Mouse (Mus musculus) thymus, adult 18-20 months (tissue): ENCODE measurements around the gene Golph3.

ENCODE experiments used
- DNase-seq, 2 experiments: peaks; one replicate each; pipeline ENCODE4 v3.0.0; 2022; ENCODE audit warnings: mixed read lengths in 2 of 2

Gene Golph3

DNA sequence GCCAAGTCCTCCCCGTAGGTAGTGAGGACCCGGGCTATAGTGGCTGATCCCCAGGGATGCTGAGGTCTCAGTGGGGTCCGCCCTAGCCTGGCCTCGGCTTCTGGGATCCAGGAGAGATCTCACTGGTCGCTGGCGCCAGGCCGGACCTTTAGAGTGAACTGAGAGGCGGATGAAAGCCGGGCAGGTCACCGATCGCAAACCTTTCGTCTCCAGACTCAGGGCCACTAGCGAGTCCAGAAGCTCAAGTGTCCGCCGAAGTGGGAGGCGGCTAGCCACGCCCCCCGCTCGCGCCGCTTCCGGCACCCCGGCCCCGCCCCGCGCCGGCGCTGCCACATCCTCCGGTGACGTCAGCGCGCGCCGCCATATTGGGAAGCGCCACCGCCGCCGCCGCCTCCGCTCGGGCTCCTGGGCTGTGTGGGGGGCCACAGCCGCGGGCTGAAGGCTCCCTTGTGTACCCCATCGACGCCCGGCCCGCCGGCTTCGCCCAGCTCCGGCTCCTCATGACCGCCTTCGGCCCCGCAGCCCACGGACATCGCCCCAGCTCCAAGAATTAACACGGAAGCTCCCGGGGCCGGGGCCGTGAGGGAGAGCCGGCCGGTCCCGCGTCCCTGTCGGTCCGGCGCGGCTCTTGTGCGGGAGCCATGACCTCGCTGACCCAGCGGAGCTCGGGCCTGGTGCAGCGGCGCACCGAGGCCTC, at the start of gene Golph3:
Gene Golph3, plus strand, starts transcription at position 360 of the 697 bp plus-strand sequence.
- peak; percentile 85 to 86 for DNase-seq

DNA sequence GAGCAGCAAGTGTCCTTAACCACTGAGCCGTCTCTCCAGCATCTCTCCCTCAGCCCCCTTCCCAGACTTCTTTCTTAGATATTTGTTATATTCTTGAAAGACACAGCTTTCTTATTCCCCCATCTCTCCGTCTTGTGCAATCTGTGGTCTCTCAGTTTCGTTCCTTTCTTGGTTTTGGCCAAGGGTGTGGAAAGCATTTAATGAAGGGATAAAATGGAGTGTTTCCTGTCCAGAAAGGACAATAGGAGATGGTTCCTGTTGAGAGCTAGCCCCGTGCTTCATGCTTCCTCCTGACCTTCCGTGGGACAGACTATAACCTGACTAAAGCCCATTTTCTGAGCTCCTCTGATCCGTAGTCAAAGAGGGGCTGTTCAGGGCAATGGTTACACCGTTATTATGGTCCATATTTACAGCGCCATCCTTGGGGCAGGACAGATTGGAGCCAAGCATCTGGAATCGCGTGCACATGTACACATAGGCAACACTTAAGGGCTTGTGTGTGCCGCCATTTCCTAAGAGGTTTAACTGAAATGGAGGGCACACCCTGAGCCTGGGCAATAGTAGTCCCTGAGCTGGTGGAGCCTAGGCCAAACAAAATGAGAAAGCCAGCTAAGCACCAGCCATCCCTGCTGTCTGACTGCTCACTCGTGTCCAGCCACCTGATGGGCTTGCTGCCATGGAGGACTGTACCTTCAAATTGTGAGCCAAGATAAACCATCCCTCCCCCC, 47.8 kb upstream of the Golph3 start:
- DNase-seq: no peak

DNA sequence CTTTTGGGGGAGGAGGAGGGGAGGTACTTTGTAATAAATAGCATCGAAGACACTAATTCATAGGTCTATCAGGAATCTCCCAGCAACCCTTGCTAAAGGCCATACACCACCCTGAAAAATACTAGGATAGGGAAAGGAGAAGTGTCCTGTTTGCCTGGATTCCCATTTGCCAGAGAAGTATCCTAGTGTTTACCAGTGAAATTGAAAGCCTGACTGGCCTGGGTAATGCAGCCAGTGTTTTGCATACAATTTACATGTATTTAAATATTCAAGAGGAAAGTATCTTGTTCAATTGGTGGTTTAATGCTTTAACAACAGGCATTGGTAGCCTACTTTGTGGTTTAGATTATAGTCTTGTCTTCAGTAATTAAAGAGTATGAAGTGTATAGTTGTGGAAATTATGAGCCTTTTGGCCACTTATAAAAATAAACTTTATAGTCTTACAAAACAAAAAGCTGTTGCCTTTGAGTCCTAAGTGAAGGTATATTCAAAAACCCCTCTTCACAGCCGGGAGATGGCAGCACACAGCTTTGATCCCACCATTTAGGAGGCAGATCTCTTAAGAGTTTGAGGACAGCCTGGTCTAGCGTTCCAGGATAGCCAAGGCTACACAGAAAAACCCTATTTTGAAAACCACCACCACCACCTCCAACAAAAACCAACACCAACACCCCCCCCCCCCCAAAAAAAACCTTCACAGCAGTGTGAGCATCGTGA, 47.0 kb upstream of the Golph3 start:
- no peak for DNase-seq

DNA sequence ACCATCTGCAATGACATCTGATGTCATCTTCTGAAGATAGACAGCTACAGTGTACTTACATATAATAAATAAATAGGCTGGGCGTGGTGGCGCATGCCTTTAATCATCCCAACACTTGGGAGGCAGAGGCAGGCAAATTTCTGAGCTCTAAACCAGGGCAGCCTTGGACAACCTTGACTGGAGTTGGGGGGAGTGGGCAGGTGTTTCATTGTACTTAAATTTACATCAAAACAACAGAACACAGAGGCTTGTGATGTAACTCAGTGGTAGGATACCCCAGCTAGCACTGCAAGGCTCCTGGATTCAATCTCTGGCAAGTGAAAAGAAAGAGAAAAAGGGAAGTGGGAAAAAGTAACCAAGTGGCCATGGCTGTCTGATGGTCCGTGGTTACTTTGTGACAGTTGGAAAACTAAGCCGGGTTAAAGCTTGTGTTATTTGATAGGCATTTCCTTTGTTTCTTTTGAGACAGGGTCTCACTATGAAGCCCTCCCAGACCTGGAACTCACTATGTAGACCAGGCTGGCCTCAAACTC, 46.1 kb upstream of the Golph3 start:
- DNase-seq: no peak

DNA sequence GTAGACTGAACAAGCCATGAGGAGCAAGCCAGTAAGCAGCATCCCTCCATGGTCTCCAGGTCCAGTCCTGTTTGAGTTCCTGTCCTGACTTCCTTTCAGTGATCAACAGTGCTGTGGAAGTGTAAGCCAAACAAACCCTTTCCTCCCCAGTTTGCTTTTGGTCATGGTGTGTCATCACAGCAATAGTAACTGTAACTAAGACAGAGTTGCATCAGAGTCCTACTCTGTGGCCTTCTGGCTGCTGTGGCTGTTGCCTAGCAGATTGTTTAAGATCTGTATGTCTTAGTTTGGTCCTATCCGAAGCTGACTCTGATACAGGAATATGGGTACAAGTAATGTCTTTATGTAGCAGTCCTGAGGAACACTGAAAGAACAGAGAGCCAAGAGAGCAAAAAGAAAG, 41.4 kb upstream of the Golph3 start:
- no peak for DNase-seq

DNA sequence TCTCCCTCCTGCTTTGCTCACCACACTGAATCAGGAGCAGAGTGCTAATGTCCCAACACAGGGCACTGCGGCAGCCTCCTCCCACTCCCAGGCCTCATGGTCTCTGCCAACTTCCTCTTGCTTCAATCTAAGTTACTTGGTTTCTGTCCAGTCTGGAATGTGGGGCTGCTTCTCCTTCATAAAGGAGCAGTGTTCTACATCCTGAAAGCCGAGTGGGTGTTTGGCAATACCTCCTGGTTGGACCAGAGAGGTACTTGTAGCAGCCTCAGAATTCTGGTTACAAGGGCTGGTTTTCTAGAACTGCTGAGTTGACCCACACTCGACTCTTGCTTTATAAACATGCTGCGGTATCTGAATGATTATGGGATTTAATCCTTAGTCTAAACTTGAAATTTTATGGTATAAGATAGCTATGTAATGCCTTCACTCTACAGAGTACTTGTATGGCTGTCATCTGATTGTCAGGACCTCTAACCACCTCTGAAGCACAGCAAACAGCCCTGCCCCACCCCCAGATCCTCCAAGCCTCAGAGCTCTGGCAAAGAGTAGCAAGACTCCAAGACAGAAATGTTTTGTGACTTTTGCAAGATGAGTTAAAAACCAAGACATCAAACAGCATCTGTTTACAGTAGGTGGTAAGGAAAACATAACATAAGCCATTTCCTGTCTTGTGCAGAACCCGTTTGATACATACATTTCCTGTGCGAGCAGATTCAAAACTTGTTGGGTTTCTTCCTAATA, 36.3 kb upstream of the Golph3 start:
- no peak for DNase-seq

DNA sequence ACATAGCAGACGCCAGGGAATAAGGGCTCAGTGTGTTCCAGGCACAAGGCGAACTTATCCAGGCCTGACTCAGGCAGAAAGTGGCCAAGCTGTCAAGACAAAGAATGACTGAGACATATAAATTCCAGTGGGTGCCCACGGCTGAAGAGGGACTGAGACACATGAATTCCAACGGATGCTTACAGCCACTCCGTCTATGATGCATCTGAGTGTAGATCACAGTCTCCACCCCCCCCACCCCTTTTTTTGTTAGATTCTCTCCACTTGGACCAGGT, 35.8 kb upstream of the Golph3 start:
- DNase-seq: no peak

DNA sequence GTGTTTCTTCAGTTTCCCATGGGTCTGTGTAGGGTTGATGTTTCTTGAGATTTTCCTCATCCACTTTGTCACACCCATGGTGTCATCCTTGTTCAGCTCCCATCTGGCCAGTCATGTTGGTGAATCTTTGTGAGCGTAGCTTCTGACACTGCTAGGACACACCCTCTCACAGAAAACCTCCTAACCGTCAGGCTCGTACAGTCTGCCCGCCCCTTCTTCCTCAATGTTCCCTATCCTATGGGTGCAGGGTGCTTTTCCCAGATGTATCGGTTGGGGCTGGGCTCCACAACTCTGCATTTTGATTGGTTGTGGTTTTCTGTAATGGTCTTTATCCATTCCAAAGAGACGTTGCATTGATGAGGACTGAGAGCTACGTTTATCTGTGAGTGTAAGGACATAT, 30.9 kb upstream of the Golph3 start:
- no peak for DNase-seq

DNA sequence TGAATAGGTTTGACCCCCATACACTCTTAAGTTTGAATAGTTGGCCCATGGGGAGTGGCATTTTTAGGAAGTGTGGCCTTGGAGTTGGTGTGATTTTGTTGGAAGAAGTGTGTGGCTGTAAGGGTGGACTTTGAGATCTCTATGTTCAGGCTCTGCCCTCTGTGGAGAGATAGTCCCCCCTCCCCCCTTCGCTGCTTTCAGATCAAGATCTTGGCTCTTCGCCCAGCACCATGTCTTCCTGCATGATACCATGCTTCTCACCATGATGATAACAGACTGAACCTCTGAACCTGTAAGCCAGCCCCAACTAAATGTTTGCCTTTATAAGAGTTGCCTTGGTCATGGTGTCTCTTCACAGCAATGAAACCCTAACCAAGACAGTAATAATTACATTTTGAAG, 29.5 kb upstream of the Golph3 start:
- DNase-seq: no peak

DNA sequence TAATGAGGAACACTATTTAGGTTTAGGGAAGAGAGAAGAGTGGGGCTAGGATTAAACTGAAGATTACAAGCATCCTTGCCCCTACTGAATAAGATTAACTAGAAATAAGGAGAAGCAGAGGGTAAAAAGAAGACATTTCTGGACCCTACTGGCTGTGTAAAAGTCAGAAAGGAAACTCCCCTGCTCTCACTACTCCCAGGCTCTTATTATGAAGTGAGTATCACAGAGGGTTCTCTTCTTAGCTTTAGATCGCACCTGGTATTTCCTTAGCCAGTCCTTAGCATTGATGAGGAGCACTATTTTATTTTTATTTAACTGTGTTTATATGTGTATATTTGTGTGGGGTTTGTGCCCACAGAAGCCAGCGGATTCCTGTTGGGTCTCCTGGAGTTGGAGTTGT, 25.0 kb upstream of the Golph3 start:
- DNase-seq: no peak

DNA sequence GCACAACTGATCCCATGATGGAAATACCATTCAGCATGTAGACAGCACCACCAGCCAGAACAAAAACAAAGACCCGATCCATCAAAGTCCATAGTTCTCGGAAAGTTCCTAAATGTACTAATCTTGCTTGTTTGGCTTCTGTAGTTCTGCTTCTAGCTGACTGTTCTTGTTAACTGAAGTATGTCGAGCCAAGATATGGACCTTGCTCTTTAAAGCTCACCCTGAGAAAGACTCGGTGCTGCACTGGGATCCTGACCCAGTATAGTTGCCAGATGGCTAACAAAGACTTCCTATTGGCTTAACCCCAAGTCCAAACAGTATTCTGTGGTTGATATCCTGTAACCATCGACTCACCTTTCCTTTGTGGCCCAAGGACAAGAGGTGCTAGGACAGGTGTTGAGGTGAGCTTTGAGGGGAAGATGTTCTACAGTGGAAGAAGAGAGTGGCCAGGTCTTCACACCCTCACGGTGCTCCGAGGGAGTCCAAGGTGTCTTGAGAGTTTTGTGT, 23.0 kb upstream of the Golph3 start:
- no peak for DNase-seq

DNA sequence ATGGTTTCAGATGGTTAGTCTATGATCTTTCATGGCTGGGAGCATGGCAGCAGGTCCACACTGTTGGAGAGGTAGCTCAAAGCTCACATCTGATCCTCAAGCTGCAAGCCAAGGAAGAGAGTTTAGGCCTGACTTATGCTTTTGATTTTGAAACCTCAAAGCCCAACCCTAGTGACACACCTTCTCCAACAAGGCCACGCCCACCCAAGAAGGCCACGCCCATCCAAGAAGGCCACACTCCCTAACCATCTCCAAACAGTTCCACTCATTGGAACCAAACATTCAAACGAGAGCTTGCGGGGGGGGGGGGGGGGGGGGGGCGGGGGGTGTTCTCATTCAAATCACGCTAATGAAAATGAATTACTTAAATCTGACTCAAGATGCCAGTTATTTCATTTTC, 19.5 kb upstream of the Golph3 start:
- DNase-seq: no peak

DNA sequence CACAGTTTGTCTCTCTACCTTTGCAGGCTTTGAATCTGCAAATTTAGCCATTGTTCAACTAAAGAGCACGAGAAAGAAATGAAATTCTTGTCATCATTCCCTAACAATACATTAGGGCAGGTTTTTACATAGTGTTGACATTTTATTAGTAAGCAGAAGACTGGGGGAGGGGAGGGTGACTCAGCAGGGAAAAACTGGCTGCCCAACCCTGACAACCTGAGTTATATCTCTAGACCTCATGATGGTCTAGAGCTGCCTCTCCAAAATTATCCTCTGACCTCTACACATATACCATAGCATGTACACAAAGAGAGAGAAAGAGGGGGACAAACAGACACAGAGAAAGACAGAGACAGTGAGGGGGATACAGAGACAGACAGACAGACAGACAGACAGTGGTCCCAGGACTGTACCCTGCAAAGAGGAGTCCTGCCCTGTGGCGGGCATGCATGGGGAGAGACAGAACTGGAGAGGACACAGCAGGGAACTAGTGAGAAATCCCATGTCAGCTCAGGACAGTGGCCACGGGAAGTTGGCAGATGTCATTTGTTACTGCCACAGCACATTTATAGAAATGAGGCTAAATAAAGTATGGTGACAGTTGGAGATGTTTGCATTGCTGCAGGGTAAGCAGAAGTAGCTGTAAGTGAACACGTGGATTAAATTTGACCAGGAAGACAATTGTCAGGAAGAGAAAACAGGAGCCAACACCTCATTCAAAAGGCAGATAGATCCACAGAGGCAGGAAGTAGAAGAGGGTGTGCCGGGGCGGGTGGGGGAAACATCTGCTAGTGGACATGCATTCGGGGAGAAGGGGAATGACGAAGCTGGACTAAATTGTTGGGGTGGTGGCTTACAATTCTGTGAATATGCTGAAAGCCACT, 14.8 kb upstream of the Golph3 start:
- DNase-seq: no peak

DNA sequence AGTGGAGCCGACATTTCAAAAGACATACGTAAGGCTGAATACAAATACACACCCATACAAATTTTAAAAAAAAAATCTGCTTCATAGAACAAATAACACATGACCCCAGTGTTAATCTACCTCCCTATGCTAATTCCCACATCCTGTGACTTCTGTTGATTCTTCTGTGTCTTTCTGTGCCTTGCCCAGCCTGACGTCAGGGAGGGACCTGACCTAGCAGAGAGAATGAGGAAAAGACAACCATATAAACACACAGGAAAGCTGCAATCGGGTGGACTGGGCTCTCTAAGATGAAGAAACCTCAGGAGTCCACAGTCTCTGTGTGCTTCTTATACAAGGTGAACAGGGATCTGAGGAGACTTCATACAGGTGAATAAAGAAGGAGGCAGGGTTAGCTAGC, 14.1 kb upstream of the Golph3 start:
- DNase-seq: no peak

DNA sequence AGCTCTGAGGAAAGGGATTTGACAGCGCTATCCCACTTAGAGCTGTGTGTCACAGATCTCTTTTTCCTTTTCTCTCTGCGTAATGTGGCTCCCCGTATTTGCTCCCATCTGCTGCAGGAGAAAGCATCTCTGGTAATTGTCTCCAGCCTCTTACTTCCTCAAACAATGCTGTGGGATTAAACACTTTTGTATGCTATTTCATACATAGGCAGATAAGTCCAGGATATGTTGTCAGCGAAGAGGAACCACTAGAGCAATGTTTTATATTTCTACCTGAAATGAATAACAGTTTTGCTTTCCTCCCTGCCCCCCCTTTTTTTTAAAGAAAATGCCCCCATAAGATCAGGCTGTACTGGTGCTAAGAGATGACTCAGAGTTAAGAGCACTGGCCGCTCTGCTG, 12.7 kb upstream of the Golph3 start:
- no peak for DNase-seq

DNA sequence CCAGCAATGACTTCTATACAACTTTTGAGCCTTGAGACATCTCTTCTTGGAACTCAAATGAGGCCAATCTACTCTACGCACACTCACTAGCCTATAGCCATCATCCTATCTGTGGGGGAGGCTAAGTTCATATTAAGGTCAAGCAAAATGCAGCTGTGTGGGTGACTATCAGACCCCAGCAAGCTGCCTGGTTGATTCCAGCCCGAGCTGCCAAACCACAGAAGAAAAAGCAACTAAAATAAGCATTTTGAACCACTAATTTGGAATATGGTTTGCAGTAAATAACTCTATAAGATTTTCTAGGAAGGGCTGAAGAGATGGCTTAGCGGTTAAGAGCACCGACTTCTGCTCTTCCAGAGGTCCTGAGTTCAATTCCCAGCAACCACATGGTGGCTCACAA, 10.6 kb upstream of the Golph3 start:
- no peak for DNase-seq

DNA sequence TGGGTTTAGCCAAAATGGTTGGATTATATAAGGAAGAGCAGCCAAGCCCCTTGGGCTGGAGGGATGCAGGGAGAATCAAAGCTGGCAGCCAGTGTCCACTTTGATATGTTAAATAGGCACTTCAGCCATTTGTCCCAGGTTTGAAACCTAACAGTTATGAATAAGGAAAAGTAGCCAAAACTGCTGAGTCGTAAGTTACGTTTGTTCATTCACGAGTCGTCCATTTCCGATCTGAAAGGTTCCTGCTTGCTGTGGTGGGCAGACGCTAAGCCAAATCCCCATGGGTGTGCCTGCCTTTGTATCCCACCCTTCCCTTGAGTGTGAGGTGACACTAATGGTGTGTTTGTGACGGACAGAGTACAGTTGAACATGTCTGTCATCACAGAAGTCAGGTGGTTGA, 9.8 kb upstream of the Golph3 start:
- no peak for DNase-seq

DNA sequence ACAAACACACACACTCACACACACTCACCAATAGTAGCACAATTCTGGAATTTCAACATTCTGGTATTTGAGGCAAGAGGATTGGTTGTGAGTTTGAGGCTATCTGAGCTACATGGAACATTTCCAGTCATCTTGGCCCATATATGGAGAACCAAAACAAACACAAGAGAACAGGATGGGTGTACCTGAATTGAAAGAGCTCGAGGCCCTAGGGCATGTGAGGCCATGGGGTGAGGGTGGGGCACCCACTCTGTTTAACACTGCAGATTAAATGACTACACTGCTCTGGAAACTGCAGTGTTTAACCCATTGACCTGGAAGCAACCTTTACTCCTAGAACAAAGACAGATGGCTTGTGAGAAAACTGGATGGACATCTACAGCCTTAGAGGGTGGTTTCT, 8.0 kb upstream of the Golph3 start:
- DNase-seq: no peak

DNA sequence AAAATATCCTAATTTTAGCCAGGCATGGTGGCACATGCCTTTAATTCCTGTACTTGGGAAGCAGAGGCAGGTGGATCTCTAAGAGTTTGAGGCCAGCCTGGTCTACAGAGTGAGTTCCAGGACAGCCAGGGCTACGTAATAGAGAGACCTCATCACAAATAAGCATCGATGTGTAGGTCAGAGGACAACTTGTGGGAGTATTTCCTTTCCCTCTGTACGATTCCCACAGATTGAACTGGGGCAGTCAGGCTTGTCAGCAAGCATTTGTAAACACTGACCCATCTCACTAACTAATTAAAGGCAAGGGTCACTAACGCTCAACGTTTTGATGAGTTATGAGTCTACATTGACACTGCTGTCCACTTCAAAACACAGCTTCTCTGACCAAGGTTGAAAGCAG, 6.7 kb upstream of the Golph3 start:
- no peak for DNase-seq

DNA sequence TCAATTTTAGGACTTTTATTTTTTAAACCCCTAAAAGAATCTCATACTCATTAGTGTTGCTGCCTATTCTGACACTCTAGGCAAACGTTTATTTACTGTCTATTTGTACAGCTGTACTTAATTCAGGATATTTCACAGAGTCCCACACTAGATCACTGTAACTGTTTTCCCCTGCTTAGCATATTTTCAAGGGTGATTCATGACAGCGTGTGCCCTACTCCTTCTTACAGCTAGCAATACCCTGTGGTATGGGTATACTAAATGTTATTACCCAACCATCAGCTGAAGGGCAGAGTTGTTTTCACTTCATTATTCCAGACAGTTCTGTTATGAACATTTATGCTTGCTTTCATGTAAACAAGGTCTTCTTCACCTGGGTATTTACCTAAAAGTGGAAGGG, 5.3 kb upstream of the Golph3 start:
- DNase-seq: no peak

DNA sequence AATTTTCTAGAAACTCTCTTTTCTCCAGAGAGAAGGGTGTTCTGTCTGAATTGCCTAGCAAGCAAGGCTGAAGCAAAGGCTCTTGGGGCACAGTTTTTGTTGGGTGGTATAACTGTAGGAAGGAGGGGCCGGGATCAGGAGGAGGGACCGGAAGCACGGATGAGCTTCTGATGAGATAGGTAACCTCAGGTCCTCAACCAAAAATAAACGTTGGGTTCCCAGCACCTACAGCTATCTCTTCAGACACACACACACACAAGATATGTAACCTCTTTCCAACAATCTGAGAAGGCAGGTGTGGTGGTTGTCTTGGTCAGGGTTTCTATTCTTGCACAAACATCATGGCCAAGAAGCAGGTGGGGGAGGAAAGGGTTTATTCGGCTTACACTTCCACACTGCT, 4.0 kb upstream of the Golph3 start:
- no peak for DNase-seq

DNA sequence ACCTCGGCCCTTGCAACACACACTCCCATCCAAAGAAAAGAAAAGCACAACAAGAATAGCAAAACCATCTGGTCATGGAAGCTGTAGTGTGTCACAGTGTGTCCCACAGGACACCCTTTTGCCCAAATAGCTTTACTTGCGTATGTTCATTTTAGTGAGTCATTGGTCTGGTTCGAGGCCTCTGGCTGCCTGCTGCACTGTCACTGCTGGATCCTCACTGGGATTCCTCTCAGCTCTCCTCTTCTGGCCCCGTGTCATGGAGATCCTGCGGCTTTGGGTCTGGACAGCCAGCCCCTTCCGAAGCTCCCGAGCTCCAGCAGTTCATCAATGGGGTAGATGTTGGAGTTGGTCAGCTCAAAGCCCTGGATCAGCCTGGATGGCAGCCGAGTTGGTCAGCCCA, 2.8 kb upstream of the Golph3 start:
- no peak for DNase-seq
